Mouse (Mus musculus): ENCODE measurements around the gene Kank4.

DNA sequence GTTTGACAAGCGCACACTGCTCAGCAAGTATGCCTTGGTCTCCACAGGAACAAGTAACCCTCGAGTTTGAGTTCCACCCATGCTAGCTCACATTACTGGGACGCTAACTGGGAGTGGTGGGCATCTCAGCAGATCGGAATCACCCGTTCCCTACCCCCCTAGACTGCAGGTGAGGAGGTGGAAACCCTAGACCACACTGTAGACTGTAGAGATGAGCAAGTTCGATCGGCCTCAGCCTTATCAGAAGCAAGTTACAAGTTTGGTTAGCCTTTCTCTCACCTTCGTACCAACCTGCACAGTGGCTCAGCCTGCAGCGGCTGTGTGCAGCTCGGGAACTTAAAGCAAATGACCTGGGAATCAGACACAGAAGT lies 98.8 kb downstream of the Kank4 start:
- no peak for TF ChIP-seq USF1 (IDR thresholded peaks at IDR 0.05; ENCODE audit: low read depth)
- TF ChIP-seq POLR2A (IDR thresholded peaks at IDR 0.05; ENCODE audit: insufficient read length, low read depth) = no peak
- no peak for TF ChIP-seq E2F4 (IDR thresholded peaks at IDR 0.05; ENCODE audit: insufficient read depth)

Measured in myocyte (in vitro differentiated cells).